Mouse (Mus musculus): Measurements from ENCODE around the gene Pakap. TPM values are rescaled to one million over a fixed set of nuclear protein-coding genes. Genes with fewer than 3 reads are reported as not detected.

Pakap gene
- polyA plus RNA-seq, 3 experiments from 2014 or later: 0.50 to 2.1 (median 1.1) TPM

GRCm38 (mm10) chr4:57919494-57920423 lies 351.8 kb downstream of the Pakap start:
- no peak for ATAC-seq

- ATAC-seq: no peak
These were observed 352.5 kb downstream of the Pakap start for GRCm38 (mm10) chr4:57920522-57920921.

GRCm38 (mm10) chr4:57922171-57922570 lies 354.2 kb downstream of the Pakap start:
- no peak for ATAC-seq

GRCm38 (mm10) chr4:57924556-57925071 lies 356.6 kb downstream of the Pakap start:
- ATAC-seq: no peak

- ATAC-seq: peak; percentile 89
These were observed 359.7 kb downstream of the Pakap start for GRCm38 (mm10) chr4:57927464-57928205.

- ATAC-seq: no peak
These were observed 362.7 kb downstream of the Pakap start for GRCm38 (mm10) chr4:57930559-57931170.

- no peak for ATAC-seq
These were observed 366.2 kb downstream of the Pakap start for GRCm38 (mm10) chr4:57934181-57934580.

- no peak for ATAC-seq
These were observed 369.3 kb downstream of the Pakap start for GRCm38 (mm10) chr4:57937292-57937691.

- ATAC-seq: no peak
These were observed 372.7 kb downstream of the Pakap start for GRCm38 (mm10) chr4:57940631-57941030.

- ATAC-seq: no peak
These were observed 374.9 kb downstream of the Pakap start for GRCm38 (mm10) chr4:57942892-57943291.

Other genes with a start within 250 kb of the Pakap start
- gene Palm2, start 133.9 kb upstream of the Pakap start, polyA plus RNA-seq (2017; shearing (Covaris generic)): not detected
- 1 to 10 TPM; 2.3 to 3.9 (median 2.9) TPM for gene Akap2, start 149.5 kb downstream of the Pakap start, polyA plus RNA-seq (2017; shearing (Covaris generic))